Mouse (Mus musculus) T-helper 17 cell (primary cell): ENCODE measurements around the gene Acer1.
"Not testable (repeated sequence)": the region's sequence is repeated elsewhere in the genome, so short reads cannot be mapped to it uniquely, and the experiment has no call there.

Experiments used
- in situ Hi-C, 2 experiments: fragments of 300-600 bp; cut with MboI, MseI; formaldehyde crosslinking; loops; 1 replicate in 1 of 2; 2 replicates in 1 of 2; pipeline ENCODE4 v1.15.1; 2025; ENCODE audit warnings: high pct_unique_total_duplicates in 2 of 2

Acer1 gene

GRCm38 (mm10) chr17:56952639-56953038 is 29.3 kb downstream of the Acer1 start:
- in situ Hi-C loops: no loop called here

GRCm38 (mm10) chr17:56950915-56951314 is 31.0 kb downstream of the Acer1 start:
- in situ Hi-C loops: no loop called here

GRCm38 (mm10) chr17:56938751-56939150 is 43.2 kb downstream of the Acer1 start:
- in situ Hi-C loops: loop anchor here in 1 of 2 experiments (5.0 kb wide), 1 partner anchor 89 kb away; no protein-coding TSS in a partner anchor

- in situ Hi-C loops: loop anchor here in 1 of 2 experiments (5.0 kb wide), 1 partner anchor 91 kb away; no protein-coding TSS in a partner anchor
These were observed 45.2 kb downstream of the Acer1 start for GRCm38 (mm10) chr17:56936731-56937130.

GRCm38 (mm10) chr17:56935363-56936131 is 46.4 kb downstream of the Acer1 start, which contains the start of gene Mllt1:
TSS of gene Mllt1 (minus strand) at chr17:56935415.
- in situ Hi-C loops: loop anchor here in 1 of 2 experiments (5.0 kb wide), 1 partner anchor 92 kb away; no protein-coding TSS in a partner anchor

GRCm38 (mm10) chr17:56934545-56935330 is 47.2 kb downstream of the Acer1 start:
- in situ Hi-C loops: loop anchor here in 1 of 2 experiments (5.0 kb wide), 1 partner anchor 93 kb away; no protein-coding TSS in a partner anchor

- in situ Hi-C loops: no loop called here
These were observed 48.5 kb downstream of the Acer1 start for GRCm38 (mm10) chr17:56933395-56933794.

- in situ Hi-C loops: no loop called here
These were observed 51.9 kb downstream of the Acer1 start for GRCm38 (mm10) chr17:56930026-56930425.

- in situ Hi-C loops: no loop called here
These were observed 52.4 kb downstream of the Acer1 start for GRCm38 (mm10) chr17:56929530-56929929.

GRCm38 (mm10) chr17:56929101-56929500 is 52.8 kb downstream of the Acer1 start:
- in situ Hi-C loops: no loop called here

- in situ Hi-C loops: no loop called here
These were observed 55.9 kb downstream of the Acer1 start for GRCm38 (mm10) chr17:56925998-56926397.

- in situ Hi-C loops: no loop called here
These were observed 62.2 kb downstream of the Acer1 start for GRCm38 (mm10) chr17:56919725-56920124.

GRCm38 (mm10) chr17:56917166-56917565 is 64.8 kb downstream of the Acer1 start:
- in situ Hi-C loops: no loop called here

- in situ Hi-C loops: no loop called here
These were observed 68.5 kb downstream of the Acer1 start for GRCm38 (mm10) chr17:56913444-56913843.

GRCm38 (mm10) chr17:56913023-56913422 is 68.9 kb downstream of the Acer1 start:
- in situ Hi-C loops: no loop called here

- in situ Hi-C loops: not testable (repeated sequence)
These were observed 72.2 kb downstream of the Acer1 start for GRCm38 (mm10) chr17:56909764-56910163.

GRCm38 (mm10) chr17:56907887-56908286 is 74.0 kb downstream of the Acer1 start:
- in situ Hi-C loops: no loop called here

- in situ Hi-C loops: no loop called here
These were observed 74.8 kb downstream of the Acer1 start for GRCm38 (mm10) chr17:56907096-56907495.

- in situ Hi-C loops: no loop called here
These were observed 75.8 kb downstream of the Acer1 start for GRCm38 (mm10) chr17:56906166-56906565.
